Mouse (Mus musculus) fat pad, adult 2 months (tissue): ENCODE measurements around the gene Kif26b.

Experiments used
- DNase-seq: peaks from one replicate; pipeline ENCODE4 v3.0.0-alpha.2; 2011; ENCODE audit warnings: low read depth, low spot score; ENCODE audit errors: extremely low read depth

Gene Kif26b

GRCm38 (mm10) chr1:178540247-178540646 is 11.3 kb downstream of the Kif26b start:
- no peak for DNase-seq

DNA sequence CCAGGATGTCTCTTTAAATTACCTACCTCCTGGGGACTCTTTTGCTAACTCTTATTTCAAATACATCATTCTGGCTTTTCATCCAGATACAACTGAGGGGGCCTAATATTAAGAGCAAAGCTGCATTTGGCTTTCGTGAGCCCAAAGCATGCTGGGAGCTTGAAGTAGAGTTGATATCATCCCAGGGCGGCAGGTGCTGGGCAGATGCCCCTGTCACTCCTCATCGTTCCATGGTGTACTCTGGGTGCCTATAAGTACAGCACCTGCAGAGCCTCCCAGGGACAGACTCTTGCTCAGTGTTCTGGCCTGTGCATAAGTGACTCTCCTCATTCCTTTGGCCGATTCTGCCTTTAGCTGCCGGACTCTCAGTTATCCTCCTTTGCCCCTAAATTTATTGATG is 13.5 kb downstream of the Kif26b start:
- no peak for DNase-seq

DNA sequence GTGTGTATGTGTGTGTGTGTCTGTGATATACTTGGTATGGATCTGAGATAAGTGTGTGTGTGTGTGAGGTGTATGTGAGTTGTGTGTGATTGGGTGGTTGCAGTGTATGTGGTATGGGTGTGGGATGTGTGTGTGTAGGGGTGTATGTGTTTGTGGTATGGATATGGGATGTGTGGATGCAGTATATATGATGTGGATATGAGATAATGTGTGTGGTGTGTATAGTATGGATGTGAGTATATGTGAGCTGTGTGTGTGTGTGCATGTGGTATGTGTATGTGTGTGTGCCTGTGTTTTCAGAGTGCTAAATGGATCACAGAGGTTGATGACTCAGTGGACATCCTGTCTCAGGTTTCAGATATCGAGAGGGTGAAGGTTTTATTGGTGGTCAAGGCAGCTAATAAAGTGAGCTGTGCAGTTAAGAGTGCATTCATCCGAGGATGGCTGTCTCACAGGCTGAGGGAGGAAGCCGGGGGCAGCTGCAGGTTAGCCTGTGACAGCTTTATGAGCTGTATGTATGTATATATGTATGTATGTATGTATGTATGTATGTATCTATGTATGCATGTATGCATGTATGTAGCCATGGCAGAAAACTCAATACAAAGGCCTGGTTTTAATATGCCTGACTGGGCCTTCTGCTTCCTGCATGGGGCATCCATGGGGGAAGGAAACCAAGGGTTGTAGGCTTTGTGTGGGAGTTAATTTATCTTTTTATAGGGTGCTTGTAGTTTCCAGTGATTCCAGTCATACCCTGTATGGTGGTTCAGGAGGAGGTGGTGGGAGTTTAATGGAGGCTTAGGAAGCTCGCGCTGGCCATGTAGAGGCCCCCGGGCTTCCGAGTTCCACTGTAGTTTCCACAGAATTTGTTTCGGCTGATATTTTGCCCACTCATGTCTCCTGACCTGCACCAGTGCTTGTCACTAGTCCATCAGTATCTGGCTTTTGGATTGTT is 14.3 kb downstream of the Kif26b start:
- DNase-seq, result no peak

DNA sequence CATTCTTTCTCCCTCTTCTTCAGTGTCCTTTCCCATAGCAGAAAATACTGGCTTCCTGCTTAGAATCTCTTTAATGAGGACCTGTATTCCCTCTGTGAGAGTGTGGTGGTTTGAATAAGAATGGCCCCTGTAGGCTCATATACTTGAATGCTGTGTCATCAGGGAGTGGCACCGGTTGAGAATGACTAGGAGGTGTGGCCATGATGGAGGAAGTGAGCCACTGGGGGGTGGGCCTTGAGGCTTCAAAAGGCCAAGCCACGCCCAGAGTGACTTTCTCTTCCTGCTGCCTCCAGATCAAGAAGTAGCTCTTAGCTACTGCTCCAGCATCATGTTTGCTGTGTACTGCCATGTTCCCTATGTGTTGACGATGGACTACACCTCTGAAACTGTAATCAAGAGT is 15.7 kb downstream of the Kif26b start:
- DNase-seq, result no peak

DNA sequence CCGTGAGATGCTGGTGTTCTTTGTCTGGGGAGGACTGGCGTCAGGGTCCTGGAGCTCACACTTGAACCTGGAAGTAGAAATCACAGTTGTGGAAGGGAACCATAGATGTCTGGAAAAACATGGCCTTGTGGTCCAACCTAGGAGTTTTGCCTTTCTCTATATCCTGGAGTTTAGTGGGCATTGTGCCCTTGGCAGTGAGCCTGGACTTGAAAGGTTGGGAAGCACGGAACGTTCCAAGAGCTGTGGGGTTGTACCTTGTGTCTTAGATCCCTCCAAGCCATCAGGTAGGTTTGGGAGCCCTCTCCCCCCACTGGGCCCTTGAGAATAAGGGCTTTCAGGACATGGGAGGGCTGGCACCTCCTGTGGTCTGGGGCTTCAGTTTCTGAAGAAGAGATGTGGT is 20.7 kb downstream of the Kif26b start:
- DNase-seq, result no peak

DNA sequence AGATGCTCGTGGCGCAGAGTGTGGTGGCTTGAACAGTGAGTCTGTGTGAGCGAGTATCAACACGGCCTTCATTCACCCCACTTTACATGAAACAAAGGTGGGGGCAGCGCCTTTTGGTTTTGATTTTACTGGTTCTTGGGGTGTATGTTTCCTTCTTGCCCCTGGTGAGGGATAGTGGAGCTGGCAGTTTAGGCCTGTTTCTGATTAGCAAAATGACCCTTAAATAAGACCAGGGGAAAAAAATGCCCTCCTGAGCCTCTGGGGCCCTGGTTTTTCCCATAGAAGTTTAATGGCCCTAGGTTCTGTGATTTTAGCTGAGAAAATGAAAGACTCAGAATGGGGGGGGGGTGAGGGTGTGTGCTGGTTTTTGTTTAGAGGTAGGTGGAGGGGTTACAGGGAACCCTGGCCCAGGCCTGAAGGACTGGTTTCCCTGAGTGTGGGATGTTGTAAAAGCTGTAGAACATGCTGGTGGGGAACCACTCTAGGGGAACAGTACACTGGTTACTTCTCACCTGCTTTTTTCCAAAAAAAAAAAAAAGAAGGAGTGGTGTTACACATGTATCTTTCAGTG is 21.6 kb downstream of the Kif26b start:
- DNase-seq, result no peak

DNA sequence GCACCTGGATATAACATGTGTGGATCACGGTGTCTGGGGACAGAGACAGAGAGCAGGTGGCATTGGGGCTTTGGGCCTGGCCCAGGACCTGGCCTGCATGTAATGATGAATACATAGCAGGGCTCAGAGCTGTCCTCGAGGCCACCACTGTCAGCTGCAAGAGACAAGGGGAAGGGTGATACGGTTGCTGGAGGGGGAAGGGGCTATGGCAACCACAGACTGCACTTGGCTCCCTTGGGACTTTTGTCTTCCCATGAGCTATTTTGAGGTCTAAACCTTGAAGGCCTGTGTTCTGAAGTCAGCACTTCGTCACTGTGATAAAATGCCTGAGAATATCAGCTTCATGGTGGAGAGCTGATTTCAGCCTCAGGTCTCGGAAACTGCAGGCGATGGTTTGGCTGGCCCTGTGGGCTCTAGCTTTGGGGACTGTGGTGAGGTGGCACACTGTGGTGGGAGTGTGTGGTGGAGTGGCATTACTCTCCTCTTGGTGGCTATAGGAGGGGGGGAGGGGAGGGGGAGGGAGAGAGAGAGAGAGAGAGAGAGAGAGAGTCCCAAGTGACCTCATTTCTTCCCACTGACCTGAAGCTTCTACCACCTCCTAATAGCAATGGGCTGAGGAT is 23.5 kb downstream of the Kif26b start:
- DNase-seq, result no peak

- no peak for DNase-seq
Measured at GRCm38 (mm10) chr1:178552898-178553284, 24.0 kb downstream of the Kif26b start.

GRCm38 (mm10) chr1:178556226-178556625 is 27.3 kb downstream of the Kif26b start:
- no peak for DNase-seq

DNA sequence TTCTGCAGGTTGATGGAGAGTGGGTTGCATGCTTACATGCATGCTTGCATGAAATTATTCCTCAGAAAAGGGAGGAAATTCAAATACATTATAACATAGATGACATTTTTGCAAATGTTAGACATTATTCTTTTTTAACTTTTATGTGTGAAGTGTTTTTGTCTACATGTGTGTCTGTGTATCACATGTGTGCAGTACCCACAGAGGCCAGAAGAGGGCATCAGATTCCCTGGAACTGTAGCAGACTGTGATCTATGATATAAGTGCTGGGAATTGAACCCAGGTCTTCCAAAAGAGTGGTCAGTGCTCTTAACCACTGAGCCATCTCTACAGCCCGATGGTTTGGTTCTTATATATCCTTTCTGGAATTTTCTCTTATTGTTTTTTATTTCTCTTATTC is 31.1 kb downstream of the Kif26b start:
- no peak for DNase-seq

DNA sequence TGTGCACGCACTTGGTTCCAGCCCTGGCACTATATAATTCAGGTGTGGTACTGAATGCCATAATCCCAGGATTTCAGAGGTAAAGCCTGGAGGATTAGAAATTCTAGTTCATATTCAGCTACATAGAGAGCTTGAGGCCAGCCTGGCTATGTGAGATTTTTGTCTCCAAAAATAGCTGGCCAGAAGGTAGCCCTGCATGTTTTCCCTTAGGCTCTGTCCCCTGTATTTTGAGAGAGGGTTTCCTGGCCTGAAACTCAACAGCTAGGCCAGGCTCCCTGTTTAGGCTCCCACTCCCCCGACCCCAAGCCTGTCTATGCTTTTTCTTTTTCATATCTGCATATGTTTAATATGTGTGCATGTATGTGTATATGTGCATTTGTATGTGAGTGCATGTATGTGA is 34.9 kb downstream of the Kif26b start:
- no peak for DNase-seq

DNA sequence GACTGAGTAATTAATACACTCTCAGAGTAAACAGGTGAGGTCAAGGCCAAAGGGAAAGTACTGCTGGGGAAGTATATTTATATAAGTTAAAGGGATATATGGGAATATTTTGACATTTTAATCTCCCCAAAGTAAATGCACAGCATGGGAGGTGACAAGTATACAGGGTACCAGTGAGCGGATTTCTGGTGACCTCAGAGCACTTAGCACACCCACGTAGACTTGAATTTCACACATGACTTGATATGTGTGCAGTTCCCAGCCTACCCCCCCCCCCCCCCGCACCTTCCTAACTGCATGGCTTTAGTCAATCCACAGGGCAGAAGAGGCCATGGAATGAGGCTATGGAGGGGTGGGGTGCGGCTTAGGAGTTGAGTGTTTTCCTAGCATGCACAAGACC is 35.9 kb downstream of the Kif26b start:
- no peak for DNase-seq

- no peak for DNase-seq
Measured at GRCm38 (mm10) chr1:178568551-178569545, 39.9 kb downstream of the Kif26b start.

DNA sequence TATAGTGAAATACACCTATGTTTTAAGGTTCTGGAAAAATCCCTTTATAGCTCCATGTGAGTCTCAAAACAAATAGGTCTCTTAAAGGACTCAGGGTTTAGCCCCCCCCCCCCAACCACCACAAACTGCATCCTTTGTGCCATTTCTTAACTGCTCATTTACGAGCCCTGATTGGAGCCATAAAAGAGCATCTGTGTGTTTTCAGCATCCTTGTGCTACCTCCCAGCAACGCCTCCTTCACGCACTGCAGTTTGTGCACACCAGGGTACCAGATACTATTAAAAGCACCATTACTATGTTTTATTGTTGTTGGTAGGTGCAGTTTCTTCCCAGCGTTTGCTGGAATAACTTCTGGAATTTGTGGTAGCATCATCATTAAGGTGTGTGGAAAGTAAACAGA is 42.1 kb downstream of the Kif26b start:
- DNase-seq, result no peak

GRCm38 (mm10) chr1:178571885-178572444 is 43.0 kb downstream of the Kif26b start:
- no peak for DNase-seq

DNA sequence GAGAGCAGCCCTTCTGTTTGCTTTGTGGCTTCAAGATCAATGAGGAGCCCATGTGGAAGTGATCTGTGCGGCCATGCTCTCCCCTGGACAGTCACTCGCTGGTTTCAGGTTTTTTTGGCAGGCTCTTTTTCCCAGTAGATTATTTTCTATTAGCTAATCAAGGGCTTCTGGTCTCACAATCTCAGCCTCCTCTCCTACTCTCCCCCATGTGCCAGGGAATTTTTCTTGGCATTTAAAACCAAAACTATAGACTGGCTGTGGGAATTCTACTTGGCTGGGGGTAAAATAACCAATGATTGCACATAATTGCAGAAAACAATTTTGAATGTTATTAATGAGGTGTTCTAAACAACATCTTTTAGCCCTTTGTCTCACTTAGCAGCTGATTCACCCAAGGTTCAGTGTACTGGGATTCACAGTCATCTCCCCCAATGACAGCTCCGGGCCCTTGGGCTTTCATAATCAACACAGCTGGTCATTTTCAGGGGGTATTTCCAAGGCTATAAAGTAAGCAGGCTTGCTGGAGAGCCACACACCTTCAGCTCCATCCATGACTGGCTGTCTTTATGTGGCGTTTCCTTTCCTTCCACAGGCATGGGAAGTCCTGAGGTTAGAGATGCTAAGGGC is 44.6 kb downstream of the Kif26b start:
- DNase-seq, result no peak

GRCm38 (mm10) chr1:178575706-178576105 is 46.8 kb downstream of the Kif26b start:
- no peak for DNase-seq

- DNase-seq, result no peak
Measured at GRCm38 (mm10) chr1:178576926-178577325, 48.0 kb downstream of the Kif26b start.

DNA sequence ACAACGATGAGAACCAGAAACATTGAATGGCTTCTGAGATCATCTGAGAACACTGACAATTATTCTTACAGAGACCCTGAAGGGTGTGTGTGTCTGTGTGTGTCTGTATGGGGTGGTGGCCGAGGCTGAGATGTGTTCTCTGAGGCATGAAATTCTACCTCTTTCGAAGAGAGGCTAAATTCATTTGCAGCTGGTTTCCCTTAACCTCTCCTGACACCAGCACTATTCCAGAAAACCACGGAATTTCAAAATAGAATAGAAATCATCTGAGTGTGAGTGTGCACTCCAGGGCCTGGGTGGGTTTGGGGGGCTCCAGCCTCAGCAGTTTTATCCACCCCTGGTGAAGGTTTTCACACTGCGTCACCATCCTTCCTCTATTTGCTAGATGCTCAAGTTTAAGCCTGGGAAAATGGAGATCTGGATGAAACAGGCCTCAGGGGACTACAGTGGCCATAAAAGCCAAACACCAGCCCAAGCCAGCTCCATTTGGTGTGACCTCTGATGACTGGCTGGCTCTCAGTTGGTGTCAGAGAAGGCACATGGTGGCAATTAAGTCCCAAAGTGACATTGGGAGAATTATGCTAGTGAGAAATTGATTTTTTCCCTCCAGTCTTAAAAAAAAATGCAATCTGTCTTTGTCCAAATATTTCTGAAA is 56.6 kb downstream of the Kif26b start:
- no peak for DNase-seq
